Mouse (Mus musculus) stomach, postnatal 0 days (tissue): ENCODE data around the gene Paip2b. TPM values are rescaled to one million over a fixed set of nuclear protein-coding genes. Genes with fewer than 3 reads are reported as not detected.

ENCODE experiments used
- ATAC-seq: fragments of 200-750 bp; cut with Nextera tagmentation; 2 replicates; pipeline ENCODE4 v1.8.0; 2017; ENCODE audit not compliant: low FRiP score, low TSS enrichment
- DNase-seq: peaks from one replicate; pipeline ENCODE4 v3.0.0-alpha.2; 2016; ENCODE audit warnings: low spot score
- H3K27ac ChIP-seq: fragments of 300-500 bp; sonication (generic); replicated peaks from 2 replicates; pipeline ENCODE4 v1.5.1; 2014; ENCODE audit warnings: mild to moderate bottlenecking, control low read depth
- H3K27me3 ChIP-seq: fragments of 300-500 bp; sonication (generic); 2 replicates; pipeline ENCODE4 v1.6.1; 2014; ENCODE audit warnings: low read length; ENCODE audit not compliant: control insufficient read depth, insufficient read depth
- H3K36me3 ChIP-seq: fragments of 300-500 bp; sonication (generic); 2 replicates; pipeline ENCODE4 v1.6.1; 2014; ENCODE audit warnings: low read length, mixed read lengths; ENCODE audit not compliant: control insufficient read depth, insufficient read depth
- H3K4me1 ChIP-seq: fragments of 300-500 bp; sonication (generic); replicated peaks from 2 replicates; pipeline ENCODE4 v1.6.1; 2014; ENCODE audit warnings: antibody characterized with exemption; ENCODE audit not compliant: control insufficient read depth, insufficient read depth
- H3K4me2 ChIP-seq: fragments of 300-500 bp; sonication (generic); replicated peaks from 2 replicates; pipeline ENCODE4 v1.6.1; 2014; ENCODE audit warnings: low read depth, mild to moderate bottlenecking, control low read depth, moderate library complexity
- H3K4me3 ChIP-seq: fragments of 300-500 bp; sonication (generic); 2 replicates; pipeline ENCODE4 v1.5.1; 2014; ENCODE audit warnings: low read depth, low read length, control low read depth
- H3K9ac ChIP-seq: fragments of 300-500 bp; sonication (generic); 2 replicates; pipeline ENCODE4 v1.6.1; 2014; ENCODE audit warnings: mild to moderate bottlenecking, low read length, control low read depth, mixed read lengths
- H3K9me3 ChIP-seq: fragments of 300-500 bp; sonication (generic); 2 replicates; pipeline ENCODE4 v1.6.1; 2016; ENCODE audit warnings: low read length; ENCODE audit not compliant: control insufficient read depth
- CTCF ChIP-seq: IDR thresholded peaks from 2 replicates; pipeline ENCODE4 v1.5.1; 2016; ENCODE audit warnings: antibody characterized with exemption, low read depth, mild to moderate bottlenecking, moderate library complexity
- EP300 ChIP-seq: optimal IDR thresholded peaks from 2 replicates; pipeline ENCODE3; 2016; ENCODE audit warnings: antibody characterized with exemption
- WGBS: fragments of 180-500 bp; shearing (Covaris S2); extraction: QIAGEN DNeasy Blood & Tissue Kit; methylation state at CpG from one replicate; pipeline ENCODE4 v1.1.7; 2014; 5-methylcytosine and 5-hydroxymethylcytosine counted together
- polyA plus RNA-seq: library from polyadenylated mRNA; unstranded; fragments of >200 nt; fragmentation: Nextera tagmentation; extraction: Ambion mirVana; gene quantifications from 2 replicates; pipeline ENCODE4 v1.2.1, GENCODE M21; 2015

Gene Paip2b
- 7.1 and 9.1 TPM in 2 replicates for polyA plus RNA-seq

- peak; percentile 82 for TF ChIP-seq EP300
- TF ChIP-seq CTCF = peak; percentile 42; the same call in 1 of the 2 replicates
- peak within 1 kb of the TSS; percentile 75 for H3K9ac ChIP-seq
- H3K4me3 ChIP-seq = peak within 1 kb of the TSS; percentile 60
- H3K27ac ChIP-seq = peak within 1 kb of the TSS; percentile 89
- peak within 1 kb of the TSS; percentile 89 for H3K4me2 ChIP-seq
- H3K27me3 ChIP-seq = no peaks in the 10 kb centered on the region
- no peaks in the 10 kb centered on the region for H3K9me3 ChIP-seq
- no peaks in the 10 kb centered on the region for H3K36me3 ChIP-seq
- H3K4me1 ChIP-seq = no peaks in the 10 kb centered on the region
- ATAC-seq (peak; percentile 99), DNase-seq (peak; percentile 98)
- under 1% methylated on average over 37 of the region's 37 CpGs for WGBS
These were observed at the start of gene Paip2b for GRCm38 (mm10) chr6:83831606-83832123. Gene Paip2b (minus strand): TSS chr6:83831741.

GRCm38 (mm10) chr6:83879815-83880214 is 48.3 kb upstream of the Paip2b start:
- Histone ChIP-seq H3K27me3 (no peaks in the 10 kb centered on the region), H3K9me3 (no peaks in the 10 kb centered on the region), H3K27ac (no peak overlapping the region), H3K4me2 (no peak overlapping the region), H3K9ac (no peak overlapping the region), H3K4me1 (no peaks in the 10 kb centered on the region), H3K36me3 (no peaks in the 10 kb centered on the region), H3K4me3 (no peak overlapping the region)
- TF ChIP-seq EP300 = no peak
- TF ChIP-seq CTCF = peak; percentile 81
- ATAC-seq (no peak), DNase-seq (peak; percentile 40)
- WGBS = 5% methylated on average over 4 of the region's 4 CpGs

GRCm38 (mm10) chr6:83867598-83868585 is 36.4 kb upstream of the Paip2b start:
- no peak overlapping the region for H3K27ac ChIP-seq
- H3K4me1 ChIP-seq = no peaks in the 10 kb centered on the region
- peak overlapping the region; percentile 66 for H3K4me3 ChIP-seq
- DNase-seq (peak; percentile 55), ATAC-seq (peak; percentile 66)
- H3K4me2 ChIP-seq = peak overlapping the region; percentile 97
- H3K9ac ChIP-seq = peak overlapping the region; percentile 50; the same call in 1 of the 2 replicates
- H3K27me3 ChIP-seq = no peaks in the 10 kb centered on the region
- H3K36me3 ChIP-seq = no peaks in the 10 kb centered on the region
- WGBS = 3% methylated on average over 19 of the region's 19 CpGs
- H3K9me3 ChIP-seq = no peaks in the 10 kb centered on the region
- TF ChIP-seq CTCF (no peak), EP300 (no peak)

- peak; percentile 96 for ATAC-seq
- Histone ChIP-seq H3K9ac (peak within 1 kb of the TSS; percentile 50; the same call in 1 of the 2 replicates), H3K4me3 (peak within 1 kb of the TSS; percentile 66), H3K27me3 (no peaks in the 10 kb centered on the region), H3K36me3 (no peaks in the 10 kb centered on the region), H3K9me3 (no peaks in the 10 kb centered on the region), H3K27ac (no peak within 1 kb of the TSS), H3K4me2 (peak within 1 kb of the TSS; percentile 97), H3K4me1 (no peaks in the 10 kb centered on the region)
- under 1% methylated on average over 49 of the region's 50 CpGs for WGBS
- peak; percentile 93 for DNase-seq
- TF ChIP-seq EP300 = no peak
- TF ChIP-seq CTCF = no peak
These were observed 35.5 kb upstream of the Paip2b start, which contains the start of gene Zfp638 for GRCm38 (mm10) chr6:83866954-83867597. Gene Zfp638 (plus strand): TSS chr6:83867109.

- peak overlapping the region; percentile 66; the same call in 1 of the 2 replicates for H3K4me3 ChIP-seq
- WGBS = 30% methylated on average over 4 of the region's 4 CpGs
- TF ChIP-seq EP300 = no peak
- peak overlapping the region; percentile 97 for H3K4me2 ChIP-seq
- H3K27ac ChIP-seq = no peak overlapping the region
- DNase-seq (no peak), ATAC-seq (no peak)
- no peaks in the 10 kb centered on the region for H3K36me3 ChIP-seq
- H3K4me1 ChIP-seq = no peaks in the 10 kb centered on the region
- H3K27me3 ChIP-seq = no peaks in the 10 kb centered on the region
- H3K9me3 ChIP-seq = no peaks in the 10 kb centered on the region
- no peak overlapping the region for H3K9ac ChIP-seq
These were observed 34.9 kb upstream of the Paip2b start for GRCm38 (mm10) chr6:83866423-83866822.
